Mouse (Mus musculus) midbrain, embryonic 10.5 days (tissue): ENCODE data around the gene Ciita. TPM values are rescaled to one million over a fixed set of nuclear protein-coding genes. Genes with fewer than 3 reads are reported as not detected.

Experiments used
- DNase-seq: peaks from one replicate; pipeline ENCODE4 v3.0.0-alpha.2; 2017; ENCODE audit warnings: low spot score
- H3K27ac ChIP-seq: fragments of 300-500 bp; sonication (generic); replicated peaks from 2 replicates; pipeline ENCODE4 v1.5.1; 2016; ENCODE audit warnings: mild to moderate bottlenecking
- H3K27me3 ChIP-seq: fragments of 300-500 bp; sonication (generic); 2 replicates; pipeline ENCODE4 v1.6.1; 2016; ENCODE audit warnings: low read depth, mild to moderate bottlenecking; ENCODE audit not compliant: poor library complexity, severe bottlenecking
- H3K36me3 ChIP-seq: fragments of 300-500 bp; sonication (generic); 2 replicates; pipeline ENCODE4 v1.6.1; 2016; ENCODE audit warnings: mild to moderate bottlenecking, moderate library complexity
- H3K4me1 ChIP-seq: fragments of 300-500 bp; sonication (generic); 2 replicates; pipeline ENCODE4 v1.6.1; 2016
- H3K4me3 ChIP-seq: fragments of 300-500 bp; sonication (generic); 2 replicates; pipeline ENCODE4 v1.5.1; 2016; ENCODE audit warnings: mild to moderate bottlenecking, moderate library complexity
- H3K9me3 ChIP-seq: fragments of 300-500 bp; sonication (generic); replicated peaks from 2 replicates; pipeline ENCODE4 v1.6.1; 2016; ENCODE audit warnings: mild to moderate bottlenecking
- WGBS: fragments of 180-500 bp; shearing (Covaris S2); methylation state at CpG from one replicate; pipeline ENCODE4 v1.1.7; 2016; 5-methylcytosine and 5-hydroxymethylcytosine counted together
- polyA plus RNA-seq: library from polyadenylated mRNA; unstranded; fragments of >200 nt; fragmentation: Nextera tagmentation; extraction: Ambion mirVana; gene quantifications from 2 replicates; pipeline ENCODE4 v1.2.1, GENCODE M21; 2016

Ciita gene
- polyA plus RNA-seq, 1 experiment from 2014 or later: 0.16 TPM

- Histone ChIP-seq H3K4me1 (peaks cover 14% of the 10 kb centered on the region), H3K9me3 (no peaks in the 10 kb centered on the region), H3K36me3 (no peaks in the 10 kb centered on the region), H3K27me3 (no peaks in the 10 kb centered on the region), H3K4me3 (no peak overlapping the region), H3K27ac (no peak overlapping the region)
- no peak for DNase-seq
- WGBS: 85% methylated on average over 2 of the region's 2 CpGs
Observed at GRCm38 (mm10) chr16:10451906-10452305, 28.0 kb upstream of the Ciita start.

- Histone ChIP-seq H3K9me3 (no peaks in the 10 kb centered on the region), H3K4me3 (no peak overlapping the region), H3K36me3 (no peaks in the 10 kb centered on the region), H3K27me3 (no peaks in the 10 kb centered on the region), H3K4me1 (peaks cover 8% of the 10 kb centered on the region), H3K27ac (no peak overlapping the region)
- WGBS: 85% methylated on average over 8 of the region's 8 CpGs
- no peak for DNase-seq
Observed at GRCm38 (mm10) chr16:10452445-10452896, 27.4 kb upstream of the Ciita start.

- no peak overlapping the region for H3K27ac ChIP-seq
- 86% methylated on average over 6 of the region's 6 CpGs for WGBS
- H3K4me3 ChIP-seq: no peak overlapping the region
- H3K9me3 ChIP-seq: no peaks in the 10 kb centered on the region
- H3K36me3 ChIP-seq: no peaks in the 10 kb centered on the region
- no peak for DNase-seq
- H3K27me3 ChIP-seq: no peaks in the 10 kb centered on the region
- 0 out of 2 replicates have a peak, but pooled peaks cover 2% of the 10 kb centered on the region for H3K4me1 ChIP-seq
Observed at GRCm38 (mm10) chr16:10453872-10454582, 25.8 kb upstream of the Ciita start.

- 61% methylated on average over 3 of the region's 3 CpGs for WGBS
Observed at GRCm38 (mm10) chr16:10454583-10454974, 25.3 kb upstream of the Ciita start.

GRCm38 (mm10) chr16:10460188-10460587 is 19.7 kb upstream of the Ciita start:
- H3K4me3 ChIP-seq: no peak overlapping the region
- 82% methylated on average over 2 of the region's 2 CpGs for WGBS
- H3K27me3 ChIP-seq: no peaks in the 10 kb centered on the region
- no peaks in the 10 kb centered on the region for H3K9me3 ChIP-seq
- H3K4me1 ChIP-seq: 0 out of 2 replicates have a peak, but pooled peaks cover 2% of the 10 kb centered on the region
- H3K36me3 ChIP-seq: no peaks in the 10 kb centered on the region
- no peak for DNase-seq
- no peak overlapping the region for H3K27ac ChIP-seq

More at GRCm38 (mm10) chr16:10454583-10454974, 25.3 kb upstream of the Ciita start:
- Histone ChIP-seq H3K4me1 (0 out of 2 replicates have a peak, but pooled peaks cover 2% of the 10 kb centered on the region), H3K27ac (no peak overlapping the region), H3K36me3 (no peaks in the 10 kb centered on the region), H3K9me3 (no peaks in the 10 kb centered on the region), H3K27me3 (no peaks in the 10 kb centered on the region), H3K4me3 (no peak overlapping the region)
- DNase-seq: no peak

- H3K27me3 ChIP-seq: no peaks in the 10 kb centered on the region
- H3K27ac ChIP-seq: no peak overlapping the region
- H3K9me3 ChIP-seq: no peaks in the 10 kb centered on the region
- no peak overlapping the region for H3K4me3 ChIP-seq
- 80% methylated on average over 2 of the region's 2 CpGs for WGBS
- no peak for DNase-seq
- no peaks in the 10 kb centered on the region for H3K4me1 ChIP-seq
- no peaks in the 10 kb centered on the region for H3K36me3 ChIP-seq
Observed at GRCm38 (mm10) chr16:10461178-10461577, 18.7 kb upstream of the Ciita start.

- no peak overlapping the region for H3K4me3 ChIP-seq
- no peaks in the 10 kb centered on the region for H3K27me3 ChIP-seq
- DNase-seq: no peak
- no peaks in the 10 kb centered on the region for H3K9me3 ChIP-seq
- 42% methylated on average over 4 of the region's 4 CpGs for WGBS
- H3K36me3 ChIP-seq: no peaks in the 10 kb centered on the region
- no peak overlapping the region for H3K27ac ChIP-seq
- no peaks in the 10 kb centered on the region for H3K4me1 ChIP-seq
Observed at GRCm38 (mm10) chr16:10465011-10465681, 14.7 kb upstream of the Ciita start.

GRCm38 (mm10) chr16:10467391-10468107 is 12.3 kb upstream of the Ciita start:
- no peak for DNase-seq
- 37% methylated on average over 11 of the region's 11 CpGs for WGBS
- no peak overlapping the region for H3K4me3 ChIP-seq

GRCm38 (mm10) chr16:10468201-10468600 is 11.7 kb upstream of the Ciita start:
- 73% methylated on average over 1 of the region's 1 CpGs for WGBS

More at GRCm38 (mm10) chr16:10467391-10468107, 12.3 kb upstream of the Ciita start:
- no peaks in the 10 kb centered on the region for H3K27me3 ChIP-seq
- H3K9me3 ChIP-seq: no peaks in the 10 kb centered on the region
- H3K36me3 ChIP-seq: no peaks in the 10 kb centered on the region
- no peak overlapping the region for H3K27ac ChIP-seq
- H3K4me1 ChIP-seq: no peaks in the 10 kb centered on the region

GRCm38 (mm10) chr16:10471950-10472349 is 7.9 kb upstream of the Ciita start:
- Histone ChIP-seq H3K4me3 (no peak overlapping the region), H3K36me3 (no peaks in the 10 kb centered on the region), H3K27ac (no peak overlapping the region), H3K9me3 (no peaks in the 10 kb centered on the region), H3K27me3 (no peaks in the 10 kb centered on the region), H3K4me1 (no peaks in the 10 kb centered on the region)
- no peak for DNase-seq
- 94% methylated on average over 3 of the region's 3 CpGs for WGBS

More at GRCm38 (mm10) chr16:10468201-10468600, 11.7 kb upstream of the Ciita start:
- Histone ChIP-seq H3K27me3 (no peaks in the 10 kb centered on the region), H3K4me1 (no peaks in the 10 kb centered on the region), H3K27ac (no peak overlapping the region), H3K36me3 (no peaks in the 10 kb centered on the region), H3K4me3 (no peak overlapping the region), H3K9me3 (no peaks in the 10 kb centered on the region)
- no peak for DNase-seq

- no peaks in the 10 kb centered on the region for H3K36me3 ChIP-seq
- no peak overlapping the region for H3K4me3 ChIP-seq
- no peaks in the 10 kb centered on the region for H3K27me3 ChIP-seq
- H3K4me1 ChIP-seq: no peaks in the 10 kb centered on the region
- no peak for DNase-seq
- H3K9me3 ChIP-seq: no peaks in the 10 kb centered on the region
- 77% methylated on average over 3 of the region's 3 CpGs for WGBS
- no peak overlapping the region for H3K27ac ChIP-seq
Observed at GRCm38 (mm10) chr16:10474956-10475355, 4.9 kb upstream of the Ciita start.

GRCm38 (mm10) chr16:10475919-10476318 is 3.9 kb upstream of the Ciita start:
- Histone ChIP-seq H3K4me3 (no peak overlapping the region), H3K27ac (no peak overlapping the region), H3K27me3 (no peaks in the 10 kb centered on the region), H3K4me1 (no peaks in the 10 kb centered on the region), H3K36me3 (no peaks in the 10 kb centered on the region), H3K9me3 (no peaks in the 10 kb centered on the region)
- whole genome bisulfite sequencing: 78% methylated on average over 2 of the region's 2 CpGs
- DNase-seq: no peak
